Mouse (Mus musculus): Measurements from ENCODE around the gene Msmo1. TPM values are rescaled to one million over a fixed set of nuclear protein-coding genes. Genes with fewer than 3 reads are reported as not detected.

The Msmo1 gene
- polyA plus RNA-seq, 1 experiment from 2014 or later = 160 TPM

- H3K27me3 ChIP-seq (ENCODE audit: control insufficient read depth, insufficient read depth, low read length) = no peaks in the 10 kb centered on the region
- H3K4me1 ChIP-seq (replicated peaks; ENCODE audit: control insufficient read depth, insufficient read depth) = no peaks in the 10 kb centered on the region
- DNase-seq (ENCODE audit: low spot score) (no peak), ATAC-seq (ENCODE audit: low FRiP score, low TSS enrichment) (no peak)
- H3K4me3 ChIP-seq (ENCODE audit: low read depth, low read length) = no peak overlapping the region
- 64% methylated on average over 10 of the region's 10 CpGs for WGBS
- no peak overlapping the region for H3K27ac ChIP-seq (replicated peaks)
- H3K9me3 ChIP-seq (ENCODE audit: control insufficient read depth, low read length) = no peaks in the 10 kb centered on the region
- no peak overlapping the region for H3K9ac ChIP-seq (ENCODE audit: low read length)
- H3K36me3 ChIP-seq (ENCODE audit: control insufficient read depth, insufficient read depth, low read length) = peaks cover 3% of the 10 kb centered on the region; the same call in 1 of the 2 replicates
- TF ChIP-seq CTCF (IDR thresholded peaks at IDR 0.05; ENCODE audit: low read depth) (no peak), EP300 (optimal IDR thresholded peaks at IDR 0.05) (no peak)
- H3K4me2 ChIP-seq (replicated peaks; ENCODE audit: low read depth) = no peak overlapping the region
Observed at GRCm38 (mm10) chr8:64746215-64747058, 12.8 kb upstream of the Msmo1 start.

- DNase-seq (ENCODE audit: low spot score) (no peak), ATAC-seq (ENCODE audit: low FRiP score, low TSS enrichment) (no peak)
- Histone ChIP-seq H3K4me1 (replicated peaks; ENCODE audit: control insufficient read depth, insufficient read depth) (no peaks in the 10 kb centered on the region), H3K27me3 (ENCODE audit: control insufficient read depth, insufficient read depth, low read length) (no peaks in the 10 kb centered on the region), H3K4me2 (replicated peaks; ENCODE audit: low read depth) (no peak overlapping the region), H3K9ac (ENCODE audit: low read length) (no peak overlapping the region), H3K27ac (replicated peaks) (no peak overlapping the region), H3K4me3 (ENCODE audit: low read depth, low read length) (no peak overlapping the region), H3K9me3 (ENCODE audit: control insufficient read depth, low read length) (no peaks in the 10 kb centered on the region), H3K36me3 (ENCODE audit: control insufficient read depth, insufficient read depth, low read length) (no peaks in the 10 kb centered on the region)
- 90% methylated on average over 13 of the region's 13 CpGs for WGBS
- TF ChIP-seq CTCF (IDR thresholded peaks at IDR 0.05; ENCODE audit: low read depth) = no peak
- no peak for TF ChIP-seq EP300 (optimal IDR thresholded peaks at IDR 0.05)
Observed at GRCm38 (mm10) chr8:64740547-64741211, 7.1 kb upstream of the Msmo1 start.

- TF ChIP-seq EP300 (optimal IDR thresholded peaks at IDR 0.05) = no peak
- TF ChIP-seq CTCF (IDR thresholded peaks at IDR 0.05; ENCODE audit: low read depth) = no peak
- DNase-seq (ENCODE audit: low spot score) (no peak), ATAC-seq (ENCODE audit: low FRiP score, low TSS enrichment) (no peak)
- Histone ChIP-seq H3K4me1 (replicated peaks; ENCODE audit: control insufficient read depth, insufficient read depth) (no peaks in the 10 kb centered on the region), H3K9me3 (ENCODE audit: control insufficient read depth, low read length) (no peaks in the 10 kb centered on the region), H3K4me2 (replicated peaks; ENCODE audit: low read depth) (no peak overlapping the region), H3K36me3 (ENCODE audit: control insufficient read depth, insufficient read depth, low read length) (no peaks in the 10 kb centered on the region), H3K27ac (replicated peaks) (no peak overlapping the region), H3K4me3 (ENCODE audit: low read depth, low read length) (no peak overlapping the region), H3K9ac (ENCODE audit: low read length) (no peak overlapping the region), H3K27me3 (ENCODE audit: control insufficient read depth, insufficient read depth, low read length) (no peaks in the 10 kb centered on the region)
- 48% methylated on average over 1 of the region's 1 CpGs for WGBS
Observed at GRCm38 (mm10) chr8:64738916-64739315, 5.3 kb upstream of the Msmo1 start.

GRCm38 (mm10) chr8:64736767-64737323, 3.3 kb upstream of the Msmo1 start:
- Histone ChIP-seq H3K27me3 (ENCODE audit: control insufficient read depth, insufficient read depth, low read length) (no peaks in the 10 kb centered on the region), H3K4me2 (replicated peaks; ENCODE audit: low read depth) (no peak overlapping the region), H3K4me3 (ENCODE audit: low read depth, low read length) (no peak overlapping the region), H3K27ac (replicated peaks) (no peak overlapping the region), H3K9ac (ENCODE audit: low read length) (no peak overlapping the region), H3K36me3 (ENCODE audit: control insufficient read depth, insufficient read depth, low read length) (no peaks in the 10 kb centered on the region), H3K4me1 (replicated peaks; ENCODE audit: control insufficient read depth, insufficient read depth) (no peaks in the 10 kb centered on the region), H3K9me3 (ENCODE audit: control insufficient read depth, low read length) (no peaks in the 10 kb centered on the region)
- no peak for ATAC-seq (ENCODE audit: low FRiP score, low TSS enrichment)
- DNase-seq (ENCODE audit: low spot score) = no peak
- TF ChIP-seq CTCF (IDR thresholded peaks at IDR 0.05; ENCODE audit: low read depth) (no peak), EP300 (optimal IDR thresholded peaks at IDR 0.05) (no peak)
- 63% methylated on average over 3 of the region's 3 CpGs for WGBS

- no peak for ATAC-seq (ENCODE audit: low FRiP score, low TSS enrichment)
- no peak for TF ChIP-seq CTCF (IDR thresholded peaks at IDR 0.05; ENCODE audit: low read depth)
- no peak for DNase-seq (ENCODE audit: low spot score)
- Histone ChIP-seq H3K9ac (ENCODE audit: low read length) (no peak overlapping the region), H3K27ac (replicated peaks) (no peak overlapping the region), H3K36me3 (ENCODE audit: control insufficient read depth, insufficient read depth, low read length) (peaks cover under 1% of the 10 kb centered on the region; the same call in 1 of the 2 replicates), H3K27me3 (ENCODE audit: control insufficient read depth, insufficient read depth, low read length) (no peaks in the 10 kb centered on the region), H3K4me2 (replicated peaks; ENCODE audit: low read depth) (no peak overlapping the region), H3K9me3 (ENCODE audit: control insufficient read depth, low read length) (no peaks in the 10 kb centered on the region), H3K4me3 (ENCODE audit: low read depth, low read length) (no peak overlapping the region), H3K4me1 (replicated peaks; ENCODE audit: control insufficient read depth, insufficient read depth) (no peaks in the 10 kb centered on the region)
- WGBS = 90% methylated on average over 8 of the region's 8 CpGs
Observed at GRCm38 (mm10) chr8:64735161-64735560, 1.6 kb upstream of the Msmo1 start.

Data from stomach, postnatal 0 days (tissue).